Mouse (Mus musculus): ENCODE measurements around the gene Simc1. TPM values are rescaled to one million over a fixed set of nuclear protein-coding genes. Genes with fewer than 3 reads are reported as not detected.

The Simc1 gene
- polyA plus RNA-seq, 1 experiment from 2014 or later = 23.3 TPM

- DNase-seq (ENCODE audit: low spot score) = no peak
- no peak overlapping the region for H3K9ac ChIP-seq (ENCODE audit: low read length)
- no peaks in the 10 kb centered on the region for H3K9me3 ChIP-seq (ENCODE audit: control insufficient read depth, low read length)
- H3K4me3 ChIP-seq (ENCODE audit: low read depth, low read length) = no peak overlapping the region
- no peaks in the 10 kb centered on the region for H3K27me3 ChIP-seq (ENCODE audit: control insufficient read depth, insufficient read depth, low read length)
- H3K36me3 ChIP-seq (ENCODE audit: control insufficient read depth, insufficient read depth, low read length) = no peaks in the 10 kb centered on the region
- ATAC-seq (ENCODE audit: insufficient number of reproducible peaks, low FRiP score, low TSS enrichment, low read depth) = no peak
- no peak overlapping the region for H3K27ac ChIP-seq (replicated peaks; ENCODE audit: low read depth, low read length)
- H3K4me1 ChIP-seq (ENCODE audit: control insufficient read depth, insufficient read depth, low read length) = no peaks in the 10 kb centered on the region
- WGBS = 66% methylated on average over 5 of the region's 5 CpGs
- H3K4me2 ChIP-seq (ENCODE audit: low read depth, severe bottlenecking) = no peak overlapping the region
These were observed 93.3 kb downstream of the Simc1 start for GRCm38 (mm10) chr13:54596870-54597269.

GRCm38 (mm10) chr13:54598622-54599143, 95.1 kb downstream of the Simc1 start:
- ATAC-seq (ENCODE audit: insufficient number of reproducible peaks, low FRiP score, low TSS enrichment, low read depth) (no peak), DNase-seq (ENCODE audit: low spot score) (no peak)
- Histone ChIP-seq H3K4me2 (ENCODE audit: low read depth, severe bottlenecking) (no peak overlapping the region), H3K4me1 (ENCODE audit: control insufficient read depth, insufficient read depth, low read length) (no peaks in the 10 kb centered on the region), H3K9me3 (ENCODE audit: control insufficient read depth, low read length) (no peaks in the 10 kb centered on the region), H3K27ac (replicated peaks; ENCODE audit: low read depth, low read length) (no peak overlapping the region), H3K36me3 (ENCODE audit: control insufficient read depth, insufficient read depth, low read length) (no peaks in the 10 kb centered on the region), H3K9ac (ENCODE audit: low read length) (no peak overlapping the region), H3K4me3 (ENCODE audit: low read depth, low read length) (no peak overlapping the region), H3K27me3 (ENCODE audit: control insufficient read depth, insufficient read depth, low read length) (no peaks in the 10 kb centered on the region)
- WGBS = 89% methylated on average over 12 of the region's 12 CpGs

Small RNA genes within 50 kb of the gene (microRNA-seq; reads per million reads assigned to microRNA genes)
- not detected for gene Gm24195

Other genes starting within 250 kb of the Simc1 start
- 3.4 and 4.3 TPM in 2 replicates for gene Cplx2, start 132.4 kb upstream of the Simc1 start, polyA plus RNA-seq (2014; fragmentation: Nextera tagmentation; extraction: Ambion mirVana)
- gene Thoc3, start 34.9 kb upstream of the Simc1 start, polyA plus RNA-seq (2014; fragmentation: Nextera tagmentation; extraction: Ambion mirVana) = 175 and 176 TPM in 2 replicates
- gene 4833439L19Rik, start 61.7 kb downstream of the Simc1 start, polyA plus RNA-seq (2014; fragmentation: Nextera tagmentation; extraction: Ambion mirVana) = 184 and 185 TPM in 2 replicates
- gene Arl10, start 71.2 kb downstream of the Simc1 start, polyA plus RNA-seq (2014; fragmentation: Nextera tagmentation; extraction: Ambion mirVana) = 27.1 and 29.7 TPM in 2 replicates
- 95.6 and 99.7 TPM in 2 replicates for gene Nop16, start 86.3 kb downstream of the Simc1 start, polyA plus RNA-seq (2014; fragmentation: Nextera tagmentation; extraction: Ambion mirVana)
- gene Higd2a, start 86.4 kb downstream of the Simc1 start, polyA plus RNA-seq (2014; fragmentation: Nextera tagmentation; extraction: Ambion mirVana) = 155 and 157 TPM in 2 replicates
- 12.3 and 13.0 TPM in 2 replicates for gene Cltb, start 107.6 kb downstream of the Simc1 start, polyA plus RNA-seq (2014; fragmentation: Nextera tagmentation; extraction: Ambion mirVana)
- 95.7 and 99.2 TPM in 2 replicates for gene Faf2, start 118.0 kb downstream of the Simc1 start, polyA plus RNA-seq (2014; fragmentation: Nextera tagmentation; extraction: Ambion mirVana)
- gene Rnf44, start 190.1 kb downstream of the Simc1 start, polyA plus RNA-seq (2014; fragmentation: Nextera tagmentation; extraction: Ambion mirVana) = 94.8 and 101 TPM in 2 replicates
- gene Cdhr2, start 197.7 kb downstream of the Simc1 start, polyA plus RNA-seq (2014; fragmentation: Nextera tagmentation; extraction: Ambion mirVana) = not detected in 2 replicates
- gene Gprin1, start 246.1 kb downstream of the Simc1 start, polyA plus RNA-seq (2014; fragmentation: Nextera tagmentation; extraction: Ambion mirVana) = 0.55 and 0.68 TPM in 2 replicates